In genomic region chr7:46396928-46397731, GRCm38 (mm10) we compare ENCODE assay signal across 8 mouse cellular contexts. TPM values are rescaled to one million over a fixed set of nuclear protein-coding genes. Genes with fewer than 3 reads are reported as not detected.
DNase-seq lines count a peak whose midpoint lies in the region; TF ChIP-seq lines count a peak whose summit lies in the region.

No protein-coding gene starts in this region.

- H3K27ac ChIP-seq in forebrain, embryonic 10.5 days, result peak overlapping the region; percentile 77

- peak; percentile 14 for DNase-seq in adrenal gland, postnatal 14 days
- DNase-seq in adrenal gland, adult (ENCODE audit: inconsistent age in 2 of 2, low spot score in 1 of 2), result no peak
- DNase-seq in forebrain, embryonic 10.5 days (ENCODE audit: extremely low spot score, low spot score), result no peak
- DNase-seq in layer of hippocampus, postnatal 36 days, result peak; percentile 71 to 73
- peak; percentile 33 for DNase-seq in neural tube, embryonic 10.5 days (ENCODE audit: extremely low spot score, low spot score)
- DNase-seq in yolk sac, embryonic 10.5 days (ENCODE audit: low spot score), result no peak
- no peak for DNase-seq in spleen, adult 18-20 months

- WGBS in forebrain, embryonic 10.5 days, result 3% methylated on average over 64 of the region's 64 CpGs

- H3K4me1 ChIP-seq in E14TG2a.4 (replicated peaks; ENCODE audit: low read depth, low read length), result peaks cover 17% of the 10 kb centered on the region
- H3K4me1 ChIP-seq in forebrain, embryonic 10.5 days, result peaks cover 25% of the 10 kb centered on the region

- no peak for TF ChIP-seq CTCF in E14TG2a.4 (conservative IDR thresholded peaks at IDR 0.05; ENCODE audit: low read length)

- peaks cover 74% of the 10 kb centered on the region for H3K27me3 ChIP-seq in E14TG2a.4 (ENCODE audit: insufficient read depth, low read length)
- H3K27me3 ChIP-seq in forebrain, embryonic 10.5 days (ENCODE audit: poor library complexity, severe bottlenecking), result peaks cover 88% of the 10 kb centered on the region

- H3K9me3 ChIP-seq in E14TG2a.4 (ENCODE audit: low read length), result no peaks in the 10 kb centered on the region
- H3K9me3 ChIP-seq in forebrain, embryonic 10.5 days, result no peaks in the 10 kb centered on the region

- peak overlapping the region; percentile 80 for H3K4me3 ChIP-seq in E14TG2a.4 (replicated peaks; ENCODE audit: low read length)
- peak overlapping the region; percentile 66 for H3K4me3 ChIP-seq in forebrain, embryonic 10.5 days

- no peaks in the 10 kb centered on the region for H3K36me3 ChIP-seq in E14TG2a.4 (ENCODE audit: insufficient read depth, low read length)
- no peaks in the 10 kb centered on the region for H3K36me3 ChIP-seq in forebrain, embryonic 10.5 days (replicated peaks)

RNA-seq across cellular contexts. Expression of gene Kcnc1, which starts 0.8 kb away (rescaled TPM):
- 0.44 and 0.56 TPM in 2 replicates for total RNA-seq in adrenal gland, postnatal 14 days (2021)
- polyA plus RNA-seq in forebrain, embryonic 10.5 days (2016; fragmentation: Nextera tagmentation; extraction: Ambion mirVana), result 0.20 and 0.24 TPM in 2 replicates
- total RNA-seq in layer of hippocampus, postnatal 36 days (2021), result 100 to 1,000 TPM; 114 to 119 TPM

RNA-seq across cellular contexts. Expression of gene Myod1, which starts 20.9 kb away (rescaled TPM):
- total RNA-seq in adrenal gland, postnatal 14 days (2021), result not detected in 2 replicates
- not detected in 2 replicates for polyA plus RNA-seq in forebrain, embryonic 10.5 days (2016; fragmentation: Nextera tagmentation; extraction: Ambion mirVana)
- total RNA-seq in layer of hippocampus, postnatal 36 days (2021), result not detected

Comparison
In these comparisons a context has a peak if more than half of its experiments do, and no peak if none do; other contexts are left out.
1. DNase-seq: peak in adrenal gland, postnatal 14 days (single experiment), layer of hippocampus, postnatal 36 days (2 of 2) and neural tube, embryonic 10.5 days (single experiment); none in adrenal gland, adult (0 of 2), forebrain, embryonic 10.5 days (single experiment), yolk sac, embryonic 10.5 days (single experiment) and spleen, adult 18-20 months (0 of 2).
2. RNA of gene Kcnc1, which starts 0.8 kb away (total RNA-seq): 114 to 119 TPM in layer of hippocampus, postnatal 36 days; 0.44 to 0.56 TPM in adrenal gland, postnatal 14 days; every median in the first group is over 10 times any median in the second.